Mouse (Mus musculus) limb, embryonic 14.5 days (tissue): ENCODE results near the gene Rpl3l. TPM values are rescaled to one million over a fixed set of nuclear protein-coding genes. Genes with fewer than 3 reads are reported as not detected.
"Not testable (repeated sequence)": the region's sequence is repeated elsewhere in the genome, so short reads cannot be mapped to it uniquely, and the experiment has no call there.

ENCODE experiments used
- ATAC-seq: fragments of 200-750 bp; cut with Nextera tagmentation; 2 replicates; pipeline ENCODE4 v1.8.0; 2017; ENCODE audit warnings: low read depth, moderate number of reproducible peaks, moderate TSS enrichment; ENCODE audit not compliant: low FRiP score
- DNase-seq: peaks from one replicate; pipeline ENCODE4 v3.0.0-alpha.2; 2015; ENCODE audit warnings: low spot score
- H3K27ac ChIP-seq: fragments of 300-500 bp; sonication (generic); replicated peaks from 2 replicates; pipeline ENCODE4 v1.5.1; 2014; ENCODE audit warnings: low read depth, mild to moderate bottlenecking, low read length, moderate library complexity, mixed read lengths
- H3K27me3 ChIP-seq: fragments of 300-500 bp; sonication (generic); 2 replicates; pipeline ENCODE4 v1.6.1; 2014; ENCODE audit warnings: low read length, mixed read lengths; ENCODE audit not compliant: control insufficient read depth, insufficient read depth
- H3K36me3 ChIP-seq: fragments of 300-500 bp; sonication (generic); 2 replicates; pipeline ENCODE4 v1.6.1; 2014; ENCODE audit warnings: mild to moderate bottlenecking, low read length, moderate library complexity, mixed read lengths; ENCODE audit not compliant: control insufficient read depth, insufficient read depth
- H3K4me1 ChIP-seq: fragments of 300-500 bp; sonication (generic); 2 replicates; pipeline ENCODE4 v1.6.1; 2014; ENCODE audit warnings: antibody characterized with exemption, low read length, mixed read lengths; ENCODE audit not compliant: control insufficient read depth, insufficient read depth
- H3K4me2 ChIP-seq: fragments of 300-500 bp; sonication (generic); replicated peaks from 2 replicates; pipeline ENCODE4 v1.6.1; 2014; ENCODE audit warnings: low read depth, mild to moderate bottlenecking, low read length, moderate library complexity; ENCODE audit not compliant: severe bottlenecking
- H3K4me3 ChIP-seq: fragments of 300-500 bp; sonication (generic); replicated peaks from 2 replicates; pipeline ENCODE4 v1.5.1; 2014; ENCODE audit warnings: low read length
- H3K9ac ChIP-seq: fragments of 300-500 bp; sonication (generic); 2 replicates; pipeline ENCODE4 v1.6.1; 2014; ENCODE audit warnings: mild to moderate bottlenecking, low read depth, low read length, moderate library complexity; ENCODE audit not compliant: severe bottlenecking
- H3K9me3 ChIP-seq: fragments of 300-500 bp; sonication (generic); 2 replicates; pipeline ENCODE4 v1.6.1; 2016; ENCODE audit warnings: low read length; ENCODE audit not compliant: control insufficient read depth
- POLR2A ChIP-seq: fragments of 200-500 bp; IDR thresholded peaks from 2 replicates; pipeline ENCODE4 v1.8.0; 2012; ENCODE audit warnings: inconsistent platforms, mild to moderate bottlenecking, moderate library complexity, borderline replicate concordance; ENCODE audit not compliant: insufficient read depth, insufficient read length; ENCODE audit errors: extremely low read depth
- WGBS: fragments of 180-500 bp; shearing (Covaris S2); extraction: QIAGEN DNeasy Blood & Tissue Kit; methylation state at CpG from one replicate; pipeline ENCODE4 v1.1.7; 2014; 5-methylcytosine and 5-hydroxymethylcytosine counted together
- polyA plus RNA-seq, 2 experiments: library from polyadenylated mRNA; depleted of rRNA in 1 of 2; stranded (reverse) in 1 of 2; unstranded in 1 of 2; fragments of >200 nt; fragmentation: Nextera tagmentation in 1 of 2; extraction: Ambion mirVana in 1 of 2; gene quantifications; 2 replicates each; pipeline versions ENCODE4 v1.2.1 to v1.2.3; 2012 to 2014

Gene Rpl3l
- polyA plus RNA-seq, 2 experiments = not detected

- peak overlapping the region; percentile 90 for H3K4me3 ChIP-seq
- DNase-seq (peak; percentile 99), ATAC-seq (peak; percentile 98)
- peak overlapping the region; percentile 87 for H3K27ac ChIP-seq
- peak overlapping the region; percentile 93 for H3K9ac ChIP-seq
- peaks cover 38% of the 10 kb centered on the region for H3K36me3 ChIP-seq
- peak; percentile 97; the same call in 1 of the 2 replicates for TF ChIP-seq POLR2A
- under 1% methylated on average over 55 of the region's 61 CpGs for WGBS
- peaks cover 21% of the 10 kb centered on the region for H3K4me1 ChIP-seq
- no peaks in the 10 kb centered on the region for H3K27me3 ChIP-seq
- peak overlapping the region; percentile 79 for H3K4me2 ChIP-seq
- H3K9me3 ChIP-seq = no peaks in the 10 kb centered on the region
Measured at GRCm38 (mm10) chr17:24719494-24720222, 8.0 kb upstream of the Rpl3l start.

DNA sequence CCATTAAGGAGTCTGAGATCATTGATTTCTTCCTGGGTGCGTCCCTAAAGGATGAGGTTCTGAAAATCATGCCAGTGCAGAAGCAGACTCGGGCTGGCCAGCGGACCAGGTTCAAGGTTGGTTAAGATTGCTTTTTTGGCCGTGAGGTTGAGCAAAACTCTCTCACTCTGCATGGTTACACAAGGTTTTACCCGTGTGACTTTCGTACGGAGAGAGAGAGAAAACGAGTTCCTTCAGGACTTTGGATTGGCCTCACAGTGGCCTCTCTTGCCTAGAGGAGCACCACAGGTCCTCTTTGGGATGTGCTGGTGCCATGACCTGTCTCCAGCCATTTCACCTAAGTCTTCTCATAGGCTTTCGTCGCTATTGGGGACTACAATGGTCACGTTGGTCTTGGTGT, 7.0 kb upstream of the Rpl3l start:
- not testable (repeated sequence) for H3K27ac ChIP-seq, ATAC-seq, DNase-seq, H3K9me3 ChIP-seq, H3K27me3 ChIP-seq
- peak overlapping the region; percentile 79 for H3K4me2 ChIP-seq
- peak overlapping the region; percentile 83 for H3K9ac ChIP-seq
- H3K4me3 ChIP-seq = peak overlapping the region; percentile 90
- peaks cover 21% of the 10 kb centered on the region for H3K4me1 ChIP-seq
- WGBS = under 1% methylated on average over 10 of the region's 11 CpGs
- H3K36me3 ChIP-seq = peaks cover 33% of the 10 kb centered on the region

DNA sequence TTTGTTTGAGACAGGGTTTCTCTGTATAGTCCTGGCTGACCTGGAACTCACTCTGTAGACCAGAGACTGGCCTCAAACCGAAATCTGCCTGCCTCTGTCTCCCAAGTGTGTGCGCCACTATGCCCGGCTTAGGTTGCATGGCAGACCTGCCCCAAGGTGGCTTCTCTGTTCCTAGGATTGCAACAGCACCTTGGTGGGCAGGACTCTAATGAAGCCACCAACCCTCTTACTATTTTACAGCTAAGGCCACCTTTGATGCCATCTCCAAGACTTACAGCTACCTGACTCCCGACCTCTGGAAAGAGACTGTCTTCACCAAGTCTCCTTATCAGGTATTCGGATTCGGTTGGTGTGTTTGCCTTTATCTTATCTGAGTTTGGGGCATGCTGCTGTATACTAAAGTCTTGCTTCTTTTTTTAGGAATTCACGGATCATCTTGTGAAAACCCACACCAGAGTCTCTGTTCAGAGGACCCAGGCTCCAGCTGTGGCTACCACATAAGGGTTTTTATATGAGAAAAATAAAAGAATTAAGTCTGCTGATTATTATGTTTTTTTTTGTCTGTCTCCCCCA, 6.2 kb upstream of the Rpl3l start:
- H3K27ac ChIP-seq, ATAC-seq, H3K27me3 ChIP-seq, DNase-seq, H3K9me3 ChIP-seq: not testable (repeated sequence)
- peak overlapping the region; percentile 90 for H3K4me3 ChIP-seq
- H3K9ac ChIP-seq = peak overlapping the region; percentile 83
- peak overlapping the region; percentile 79 for H3K4me2 ChIP-seq
- WGBS = 70% methylated on average over 7 of the region's 7 CpGs
- peaks cover 21% of the 10 kb centered on the region for H3K4me1 ChIP-seq
- H3K36me3 ChIP-seq = peaks cover 28% of the 10 kb centered on the region

- Histone ChIP-seq H3K27me3 (no peaks in the 10 kb centered on the region), H3K4me1 (peaks cover 21% of the 10 kb centered on the region), H3K27ac (no peak overlapping the region), H3K4me2 (peak overlapping the region; percentile 79; the same call in 1 of the 2 replicates), H3K9me3 (no peaks in the 10 kb centered on the region), H3K9ac (no peak overlapping the region), H3K36me3 (peaks cover 25% of the 10 kb centered on the region), H3K4me3 (peak overlapping the region; percentile 90)
- WGBS = 32% methylated on average over 13 of the region's 13 CpGs
- no peak for DNase-seq
- no peak for TF ChIP-seq POLR2A
- no peak for ATAC-seq
Measured at GRCm38 (mm10) chr17:24722220-24722924, 5.2 kb upstream of the Rpl3l start.

- peak overlapping the region; percentile 79 for H3K4me2 ChIP-seq
- peaks cover 21% of the 10 kb centered on the region for H3K4me1 ChIP-seq
- H3K9me3 ChIP-seq = no peaks in the 10 kb centered on the region
- peak overlapping the region; percentile 81 for H3K4me3 ChIP-seq
- no peak for TF ChIP-seq POLR2A
- H3K9ac ChIP-seq = peak overlapping the region; percentile 85
- H3K27ac ChIP-seq = 0 out of 2 replicates have a peak overlapping the region, but pooled peaks have one; percentile 61
- no peaks in the 10 kb centered on the region for H3K27me3 ChIP-seq
- WGBS = 2% methylated on average over 12 of the region's 12 CpGs
- H3K36me3 ChIP-seq = peaks cover 22% of the 10 kb centered on the region
- DNase-seq = no peak
- no peak for ATAC-seq
Measured at GRCm38 (mm10) chr17:24723122-24723880, 4.3 kb upstream of the Rpl3l start.
